Mouse (Mus musculus) olfactory bulb, adult 2 months (tissue): Measurements from ENCODE around the gene Hoxc8.

Source experiments
- CTCF ChIP-seq: fragments of 200-500 bp; IDR thresholded peaks from 2 replicates; pipeline ENCODE4 v1.5.1; 2012; ENCODE audit warnings: low read depth, mild to moderate bottlenecking, low read length, moderate library complexity; ENCODE audit not compliant: insufficient read depth
- POLR2A ChIP-seq: fragments of 200-500 bp; IDR thresholded peaks from 2 replicates; pipeline ENCODE4 v1.6.1; 2012; ENCODE audit warnings: mild to moderate bottlenecking, low read depth, low read length, moderate library complexity; ENCODE audit not compliant: insufficient read depth

DNA sequence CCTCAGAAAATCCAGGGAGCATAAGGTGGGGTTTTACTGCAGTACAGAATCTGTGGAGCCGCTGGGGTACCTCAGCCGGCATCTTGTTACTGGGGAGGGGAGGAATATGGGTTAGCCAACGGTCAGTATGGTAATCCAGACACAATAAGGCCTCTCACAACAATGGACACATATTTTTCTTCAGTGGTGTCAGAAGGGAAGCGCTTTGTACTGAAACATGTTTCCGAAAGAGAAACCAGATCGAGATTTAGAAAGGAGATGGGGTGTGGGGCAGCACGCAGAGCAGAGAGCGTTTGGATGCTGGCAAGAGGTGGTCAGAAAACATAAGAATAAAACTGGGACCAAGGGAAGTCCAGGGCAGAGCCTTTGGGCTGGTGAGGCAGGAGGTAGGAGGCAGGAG lies 39.7 kb downstream of the Hoxc8 start:
- TF ChIP-seq CTCF, result no peak
- no peak for TF ChIP-seq POLR2A
